Mouse (Mus musculus) lung, postnatal 0 days (tissue): ENCODE measurements around the gene Wdr26.

Source experiments
- CTCF ChIP-seq: IDR thresholded peaks from 2 replicates; pipeline ENCODE4 v1.5.1; 2016; ENCODE audit warnings: antibody characterized with exemption, mild to moderate bottlenecking
- EP300 ChIP-seq: IDR thresholded peaks from 2 replicates; pipeline ENCODE4 v1.6.1; 2016; ENCODE audit warnings: antibody characterized with exemption, mild to moderate bottlenecking, control low read depth

- no peak for TF ChIP-seq EP300
- no peak for TF ChIP-seq CTCF
Observed at GRCm38 (mm10) chr1:181222041-181222440, 10.2 kb upstream of the Wdr26 start.
